Mouse (Mus musculus): ENCODE measurements around the gene Tnrc6a.
A peak's percentile ranks its signal among the peaks of the same experiment; 100 is the strongest.

Tnrc6a gene

DNA sequence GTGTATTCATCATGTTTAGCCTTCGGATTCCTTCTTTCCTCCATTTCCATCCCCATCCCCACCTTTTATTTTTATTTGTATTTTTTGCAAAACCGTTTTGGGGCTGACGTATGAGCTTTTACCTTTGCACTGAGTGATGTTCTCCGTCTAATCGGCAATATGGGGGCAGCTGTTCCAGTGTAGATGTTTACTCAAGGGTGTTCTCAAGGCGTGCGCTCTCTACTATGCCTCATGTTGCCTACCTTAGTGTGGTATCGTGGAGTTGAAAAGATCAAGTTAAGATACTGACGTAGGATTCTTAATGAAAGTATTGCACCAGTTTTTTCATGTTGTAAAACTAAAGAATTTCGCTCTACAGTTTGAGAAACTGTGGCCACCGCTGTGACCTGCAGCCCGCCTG is 69.5 kb downstream of the Tnrc6a start:
- no peak for DNase-seq

DNA sequence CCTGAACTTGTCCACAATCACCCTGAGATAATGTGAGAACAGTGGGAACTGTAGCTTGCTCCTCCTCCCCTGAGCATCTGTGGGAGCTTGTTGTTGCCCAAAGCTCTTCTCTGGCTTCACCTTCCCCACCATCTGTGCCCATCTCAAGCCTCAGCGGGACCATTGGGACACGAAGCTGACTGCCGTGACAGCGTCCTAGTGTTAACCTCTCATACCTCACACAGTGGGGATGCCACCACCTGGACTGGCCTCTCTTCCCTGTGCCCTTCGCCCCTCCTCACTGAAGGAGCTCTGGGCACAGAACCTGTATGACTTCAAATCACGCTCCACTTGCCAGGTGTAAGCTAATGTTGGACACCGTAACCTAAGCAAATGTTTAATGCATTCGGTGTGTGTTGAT is 71.0 kb downstream of the Tnrc6a start:
- DNase-seq = no peak

- DNase-seq = no peak
Observed at GRCm38 (mm10) chr7:123196432-123196831, 72.7 kb downstream of the Tnrc6a start.

GRCm38 (mm10) chr7:123198695-123199094 is 75.0 kb downstream of the Tnrc6a start:
- no peak for DNase-seq

DNA sequence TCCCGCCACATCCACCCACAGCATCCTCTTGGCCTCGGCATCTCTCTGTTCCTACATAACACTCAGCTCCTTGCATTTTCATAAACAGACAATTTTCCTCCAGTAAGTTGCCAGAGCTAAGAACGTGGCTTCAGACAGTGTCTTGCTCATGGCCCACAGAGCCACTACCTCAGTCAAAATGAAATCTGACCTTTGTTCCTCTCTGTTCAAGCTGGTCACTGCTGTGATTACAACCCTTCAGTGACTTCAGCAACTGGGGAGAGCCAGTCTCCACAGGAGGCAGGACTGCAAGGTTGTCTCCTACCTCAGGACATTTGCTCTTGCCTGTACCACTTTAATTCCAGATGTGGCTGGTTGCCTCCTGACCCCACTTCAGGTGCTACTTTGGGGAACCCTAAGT is 75.5 kb downstream of the Tnrc6a start:
- no peak for DNase-seq

- no peak for DNase-seq
Observed at GRCm38 (mm10) chr7:123199656-123200206, 76.0 kb downstream of the Tnrc6a start.

DNA sequence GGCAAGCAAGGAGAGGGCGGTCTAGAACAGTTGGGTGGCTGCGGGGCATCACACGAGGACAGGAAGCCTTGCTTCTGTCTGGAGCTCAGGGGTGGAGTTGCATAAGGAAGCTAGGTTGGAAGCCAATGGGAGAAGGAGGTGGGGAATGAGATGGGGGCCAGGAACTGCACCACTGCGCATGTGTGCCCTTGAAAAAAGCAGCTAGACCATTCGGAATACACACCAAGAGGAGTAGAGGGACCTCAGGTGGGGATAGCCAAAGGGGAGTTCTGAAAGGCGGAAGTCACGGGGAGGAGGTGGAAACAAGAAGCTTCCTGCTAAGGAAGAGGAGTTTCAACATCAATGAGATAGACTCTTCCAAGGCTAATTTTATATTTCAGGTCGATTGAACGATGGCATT is 77.0 kb downstream of the Tnrc6a start:
- no peak for DNase-seq

GRCm38 (mm10) chr7:123205261-123205660 is 81.6 kb downstream of the Tnrc6a start:
- DNase-seq = peak; percentile 50

DNA sequence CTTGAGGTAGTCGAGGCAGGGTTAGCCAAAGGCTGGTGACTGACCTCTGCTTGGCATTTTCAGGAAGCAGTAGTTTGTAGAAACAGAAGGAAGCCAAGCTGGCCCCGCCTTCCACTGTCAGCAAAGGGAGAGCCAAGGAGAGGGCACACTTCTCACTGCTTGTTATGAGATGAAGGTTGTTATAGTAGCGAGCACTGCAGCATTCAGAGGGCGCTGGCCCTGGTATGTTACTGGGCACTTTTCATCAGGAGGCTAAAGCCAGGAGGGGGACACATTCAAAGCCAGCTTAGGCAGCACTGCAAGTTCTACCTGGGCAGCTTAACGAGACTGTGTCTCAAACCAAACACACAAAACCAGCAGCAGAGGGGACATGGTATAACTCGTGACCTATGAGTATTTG is 83.9 kb downstream of the Tnrc6a start:
- DNase-seq = no peak

DNA sequence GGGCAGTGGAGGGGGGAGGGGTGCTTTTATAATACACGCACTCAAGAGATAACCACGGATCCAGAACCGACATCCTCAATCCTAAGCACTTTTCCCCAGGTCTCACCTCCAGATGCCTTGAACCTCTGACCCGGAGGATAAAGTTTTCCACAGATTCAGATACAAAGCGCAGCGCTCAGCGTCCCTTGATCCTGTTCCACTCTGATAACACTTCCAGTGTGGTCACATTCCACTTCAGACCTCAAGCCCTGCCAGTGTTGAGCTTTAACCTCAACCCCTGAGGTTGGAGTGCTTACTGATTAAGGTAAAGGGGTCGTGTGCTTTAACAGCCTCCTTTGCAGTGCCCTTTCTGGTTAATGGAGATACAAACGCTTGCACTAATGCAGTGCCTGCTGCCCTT is 86.2 kb downstream of the Tnrc6a start:
- no peak for DNase-seq

- no peak for DNase-seq
Observed at GRCm38 (mm10) chr7:123211461-123211860, 87.8 kb downstream of the Tnrc6a start.

GRCm38 (mm10) chr7:123212316-123212715 is 88.6 kb downstream of the Tnrc6a start:
- no peak for DNase-seq

- DNase-seq = no peak
Observed at GRCm38 (mm10) chr7:123214365-123215075, 90.8 kb downstream of the Tnrc6a start, which contains the start of gene Slc5a11. Gene Slc5a11 (plus strand): TSS chr7:123214780.

DNA sequence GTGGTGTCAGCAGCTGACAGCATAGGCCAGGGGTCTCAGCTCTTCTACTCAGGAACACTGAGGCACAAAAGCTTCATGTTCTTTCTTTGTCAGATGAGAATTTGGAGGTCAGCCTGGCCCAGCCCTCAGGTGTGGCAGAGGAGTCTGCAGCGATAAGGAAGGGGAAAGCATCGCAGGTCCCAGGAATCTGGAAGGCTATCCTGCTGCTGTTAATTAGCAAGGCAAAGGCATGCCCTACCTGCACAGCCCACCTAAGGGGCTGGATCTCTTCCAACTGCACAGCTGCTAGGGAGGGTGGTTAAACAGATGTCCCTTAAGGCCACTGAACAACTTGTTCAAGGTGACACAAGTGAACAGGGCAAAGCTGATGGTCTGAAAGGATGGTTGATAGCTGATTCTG is 91.5 kb downstream of the Tnrc6a start:
- DNase-seq = no peak

DNA sequence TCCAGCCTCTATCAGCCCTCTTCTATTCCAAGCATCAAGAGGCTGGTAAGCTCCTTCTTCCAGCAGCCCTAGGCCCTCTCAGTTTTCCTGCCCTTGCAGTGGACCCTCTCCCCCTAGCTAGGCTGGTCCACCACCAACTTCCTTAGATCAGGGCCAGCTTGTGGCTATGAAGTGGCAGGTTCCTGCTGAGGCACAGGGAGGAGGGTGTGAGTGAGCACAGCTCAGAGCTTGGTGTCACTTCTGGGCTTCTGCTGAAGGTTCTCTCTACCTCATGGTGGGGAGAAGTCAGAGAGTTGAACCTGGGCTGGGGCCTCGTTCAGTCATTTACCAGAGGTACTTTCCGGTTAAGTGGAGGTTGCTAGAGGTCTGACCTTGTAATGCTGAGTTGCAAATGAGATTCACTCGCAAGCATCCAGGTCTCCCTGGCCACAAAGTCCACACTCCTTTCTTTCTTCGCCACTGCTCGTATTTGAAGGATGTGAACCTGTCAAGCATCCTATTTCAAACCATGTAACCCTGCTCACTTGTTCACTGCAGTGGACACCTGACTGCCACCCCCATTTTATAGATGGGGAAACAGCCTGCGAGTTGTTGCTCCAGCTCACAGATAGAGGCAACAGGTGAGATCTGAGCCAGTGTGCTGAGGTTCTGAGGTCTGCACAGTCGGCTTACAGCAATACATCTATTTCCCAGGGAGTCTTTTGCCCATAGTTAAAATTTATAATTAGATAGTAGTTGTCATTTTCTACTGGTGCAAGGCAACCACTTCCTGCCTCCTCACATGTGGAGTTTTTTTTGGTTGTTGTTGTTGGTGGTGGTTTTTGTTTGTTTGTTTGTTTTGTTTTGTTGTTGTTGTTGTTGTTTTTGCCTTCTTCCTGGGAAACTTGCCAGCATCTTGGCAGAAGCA is 94.0 kb downstream of the Tnrc6a start:
- no peak for DNase-seq

DNA sequence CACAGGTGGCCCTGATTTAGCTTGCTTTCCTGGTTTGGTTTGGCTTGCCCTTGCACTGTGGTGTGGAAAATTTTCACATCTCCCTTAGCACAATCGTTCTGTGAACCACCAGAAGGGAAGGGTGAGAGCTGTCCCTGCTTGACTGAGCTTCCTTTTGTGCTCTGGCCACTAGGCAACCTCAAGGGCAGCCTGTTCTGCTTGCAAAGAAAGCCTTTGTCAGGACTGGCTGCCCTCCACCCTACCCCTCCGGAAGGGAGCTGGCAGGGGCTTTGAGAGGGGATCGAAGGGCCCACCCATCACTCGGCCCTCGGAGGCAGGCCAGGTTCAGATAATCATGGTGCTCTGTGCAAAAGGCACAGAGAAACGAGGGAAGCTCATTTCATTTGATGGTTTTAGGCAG is 94.9 kb downstream of the Tnrc6a start:
- no peak for DNase-seq

GRCm38 (mm10) chr7:123219781-123220632 is 96.3 kb downstream of the Tnrc6a start:
- no peak for DNase-seq

- no peak for DNase-seq
Observed at GRCm38 (mm10) chr7:123220633-123220942, 96.9 kb downstream of the Tnrc6a start.

GRCm38 (mm10) chr7:123224076-123224475 is 100.4 kb downstream of the Tnrc6a start:
- no peak for DNase-seq

DNA sequence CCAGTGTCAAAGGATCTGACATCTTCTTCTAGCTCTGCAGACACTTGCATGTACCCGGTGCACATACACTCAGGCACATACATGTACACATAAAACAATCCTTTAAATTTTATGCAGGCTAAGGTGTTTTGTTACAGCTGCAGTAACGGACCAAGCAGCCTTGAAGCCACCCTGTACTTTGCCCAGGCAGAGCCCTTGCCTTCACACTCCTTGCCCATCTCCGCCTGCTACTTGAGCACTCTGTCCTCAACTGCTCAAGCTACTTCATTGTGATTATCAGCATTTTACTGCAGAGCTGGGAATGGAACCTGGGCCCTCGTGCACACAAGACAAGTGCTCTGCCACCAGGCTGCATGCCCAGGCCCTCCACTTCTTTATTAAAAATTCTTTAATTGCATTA is 101.5 kb downstream of the Tnrc6a start:
- DNase-seq = no peak

GRCm38 (mm10) chr7:123235449-123235848 is 111.8 kb downstream of the Tnrc6a start:
- DNase-seq = peak; percentile 21

DNA sequence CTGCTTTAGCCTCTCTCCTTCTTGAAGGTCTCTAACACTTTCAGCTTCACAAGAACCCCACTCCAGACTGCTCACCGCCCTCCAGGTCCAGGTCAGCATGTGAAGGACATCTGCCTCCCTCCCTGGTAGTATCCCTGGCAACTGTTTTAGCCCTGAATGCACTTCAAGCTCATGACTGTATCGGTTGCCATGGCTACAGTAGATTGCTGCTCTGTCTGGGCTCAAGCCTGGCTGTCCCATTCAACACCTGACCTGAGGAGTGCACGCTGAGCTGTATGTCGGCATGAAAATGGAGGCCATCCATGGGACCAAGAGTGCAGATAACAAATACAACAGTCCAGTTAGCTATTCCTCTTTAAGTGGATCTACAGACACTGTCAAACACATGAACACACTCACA is 114.9 kb downstream of the Tnrc6a start:
- no peak for DNase-seq

GRCm38 (mm10) chr7:123240064-123240463 is 116.4 kb downstream of the Tnrc6a start:
- DNase-seq = no peak
